Mouse (Mus musculus) spleen, adult 12 weeks (tissue): ENCODE measurements around the gene Igsf21.

Experiments used
- DNase-seq: peaks from one replicate; pipeline ENCODE4 v3.0.0; 2022; ENCODE audit warnings: low spot score

The Igsf21 gene

DNA sequence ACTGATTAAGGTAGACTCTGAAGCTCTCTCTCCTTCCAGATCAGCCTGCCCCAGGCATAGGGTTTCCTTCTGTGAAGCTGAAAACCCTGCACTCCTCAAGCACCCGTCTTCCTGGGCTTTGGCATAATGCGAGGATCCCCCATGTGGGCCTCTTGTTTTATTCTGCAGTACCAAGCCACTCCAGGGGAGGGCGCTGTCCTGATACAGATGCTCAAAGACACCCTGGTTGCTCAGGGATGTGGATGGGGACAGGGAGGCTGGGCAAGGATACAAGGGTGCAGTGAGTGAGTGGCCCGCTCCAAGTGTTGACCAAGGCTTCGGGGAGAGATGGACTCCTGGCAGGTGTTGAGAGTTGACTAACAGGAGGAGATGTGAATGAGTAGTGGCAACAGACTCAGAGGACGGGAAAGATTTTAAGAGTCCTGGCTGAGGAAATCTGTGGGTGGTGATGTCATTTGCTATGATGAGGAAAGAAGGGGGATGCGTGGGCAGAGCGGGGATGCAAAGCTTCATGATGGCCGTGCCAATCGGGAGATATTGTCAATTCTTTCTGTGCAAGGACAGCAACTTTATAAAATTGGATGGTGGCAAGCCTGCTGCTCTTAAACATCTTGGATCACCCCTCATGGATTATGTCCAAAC lies 102.6 kb downstream of the Igsf21 start:
- no peak for DNase-seq

DNA sequence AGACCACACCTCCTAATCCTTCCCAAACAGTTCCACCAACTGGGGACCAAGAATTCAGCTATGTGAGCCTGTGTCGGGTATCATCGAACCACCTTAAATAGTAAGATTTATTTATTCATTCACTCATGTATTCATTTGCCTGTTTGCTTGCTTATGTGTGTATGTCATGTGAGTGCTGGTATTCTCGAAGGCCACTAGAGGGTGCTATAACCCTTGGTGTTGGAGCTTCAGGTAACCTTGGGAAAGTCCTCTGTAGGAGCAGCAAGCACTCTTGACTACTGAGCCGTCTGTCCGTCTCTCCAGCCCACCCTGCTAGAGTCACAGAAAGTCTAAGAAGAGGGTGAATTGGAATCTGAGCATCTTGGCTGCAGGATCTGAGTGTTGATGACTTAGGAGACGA lies 103.4 kb downstream of the Igsf21 start:
- DNase-seq: no peak

DNA sequence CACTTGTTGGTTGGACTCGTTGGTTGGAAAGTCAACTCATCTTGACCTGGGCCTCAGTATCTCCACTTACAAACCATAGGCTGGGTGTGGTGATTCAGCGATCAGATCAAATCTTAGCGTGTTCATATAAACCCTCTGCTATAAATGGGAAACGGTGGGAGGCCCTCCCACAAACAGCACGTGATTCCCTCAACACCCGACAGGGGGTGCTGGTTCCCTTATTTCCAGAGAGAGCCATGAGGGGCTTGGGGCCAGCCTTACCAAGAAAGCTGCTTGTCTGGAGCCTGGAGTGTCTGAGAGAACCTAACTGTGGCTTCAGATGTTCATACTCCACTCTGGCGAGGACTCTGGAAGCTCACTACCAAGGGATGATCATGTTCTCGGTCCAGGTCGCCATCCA lies 106.1 kb downstream of the Igsf21 start:
- no peak for DNase-seq

DNA sequence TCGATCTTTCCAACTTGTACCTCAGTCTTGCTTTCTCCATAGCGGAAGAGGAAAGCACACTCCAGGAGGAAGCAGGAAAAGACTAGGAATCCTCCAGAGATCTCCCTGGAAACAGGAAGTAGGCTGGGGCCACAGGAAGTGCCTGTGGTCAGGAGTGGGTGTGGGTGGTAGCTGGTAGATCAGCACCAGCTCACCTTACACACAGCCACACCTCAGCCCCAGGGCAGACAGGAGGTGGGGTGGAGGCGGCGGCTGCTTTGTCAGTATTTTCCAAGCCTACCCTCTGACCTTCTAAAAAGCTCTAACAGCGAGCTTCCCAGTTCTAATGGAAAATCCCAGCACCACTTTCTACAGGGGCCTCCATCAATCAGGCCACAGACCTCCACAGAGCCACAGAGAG lies 107.7 kb downstream of the Igsf21 start:
- DNase-seq: no peak

DNA sequence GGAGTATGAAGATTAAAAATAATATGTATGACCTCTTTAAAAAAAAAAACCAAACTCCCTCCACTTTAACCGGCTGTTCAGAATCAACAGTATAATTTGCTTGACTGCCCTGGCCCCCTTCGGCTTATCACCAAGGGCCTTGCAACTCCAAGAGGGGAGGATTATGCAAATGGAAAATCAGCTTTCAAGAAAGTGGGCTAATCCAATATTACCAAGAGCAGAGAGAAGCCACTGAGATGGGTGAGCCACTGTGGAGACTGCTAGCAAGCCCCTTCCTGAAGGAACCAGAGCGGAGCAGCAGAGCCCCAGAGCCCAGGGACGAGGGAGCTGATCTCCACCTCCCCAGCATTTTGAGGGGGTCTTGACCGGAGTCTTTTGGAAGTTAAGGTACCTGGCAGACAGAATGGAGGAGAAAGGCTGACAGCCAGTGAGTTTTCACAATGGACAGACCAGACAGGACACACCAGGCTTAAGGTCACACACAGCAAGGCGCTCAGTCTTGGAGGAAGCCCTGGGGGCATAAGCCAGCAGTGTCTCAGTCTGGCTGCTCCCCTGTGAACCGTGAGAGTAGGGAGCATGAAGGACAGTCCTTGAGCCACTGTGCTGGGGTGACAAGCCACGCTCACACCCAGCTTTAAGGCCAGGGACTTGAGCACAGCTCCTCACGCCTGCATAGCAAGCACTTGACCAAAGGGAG lies 114.8 kb downstream of the Igsf21 start:
- no peak for DNase-seq

DNA sequence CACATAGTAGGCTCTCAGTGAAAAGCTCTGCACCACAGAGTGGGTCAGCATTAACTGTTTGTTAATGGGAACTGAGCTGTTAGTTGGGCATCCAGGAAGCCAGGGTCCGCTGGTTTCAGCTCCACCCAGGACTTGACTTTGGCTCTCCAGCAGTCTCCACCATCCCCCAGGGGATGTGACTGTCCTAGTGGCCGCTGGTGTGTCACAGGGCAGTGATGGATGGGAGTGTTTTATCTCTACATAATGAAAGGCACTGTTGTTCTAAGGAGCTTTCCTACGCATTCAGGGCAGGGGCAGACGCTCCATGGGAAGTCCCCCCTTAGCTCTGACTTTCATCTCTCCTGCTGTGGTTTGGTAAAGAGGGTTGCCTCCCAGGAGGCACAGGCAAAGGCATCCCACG lies 115.4 kb downstream of the Igsf21 start:
- no peak for DNase-seq

DNA sequence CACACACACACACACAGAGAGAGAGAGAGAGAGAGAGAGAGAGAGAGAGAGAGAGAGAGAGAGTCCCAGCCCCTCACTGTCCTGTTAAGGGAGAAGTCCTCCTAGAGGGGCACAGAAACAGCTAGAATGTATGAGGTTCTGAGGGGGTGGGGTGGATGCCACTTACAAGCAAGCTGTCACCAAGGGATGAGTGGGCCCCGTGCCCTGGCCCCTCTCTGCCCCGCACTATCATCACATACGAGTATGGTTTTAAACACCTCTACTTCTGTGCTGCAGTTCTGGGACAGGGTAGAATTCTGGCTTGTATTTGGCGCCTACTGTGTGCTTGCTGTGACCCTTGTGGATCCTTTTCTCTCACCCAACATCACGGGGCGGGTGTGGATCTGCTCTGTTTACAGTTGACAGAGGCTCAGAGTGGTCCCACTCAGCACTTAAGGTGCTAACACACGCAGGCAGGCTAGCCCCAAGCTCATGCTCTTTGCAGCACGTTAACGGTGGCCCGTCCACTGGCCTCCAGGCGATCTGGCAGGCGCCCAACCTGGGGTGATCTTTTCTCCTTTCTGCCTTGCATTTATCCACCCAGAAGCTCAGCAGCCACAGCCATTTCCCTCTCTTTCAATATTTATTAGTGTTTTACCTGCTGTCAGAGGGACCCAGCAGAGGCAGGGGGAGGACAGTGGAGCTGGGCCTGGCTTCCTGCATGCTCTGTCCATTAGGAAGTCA lies 116.9 kb downstream of the Igsf21 start:
- DNase-seq: no peak

DNA sequence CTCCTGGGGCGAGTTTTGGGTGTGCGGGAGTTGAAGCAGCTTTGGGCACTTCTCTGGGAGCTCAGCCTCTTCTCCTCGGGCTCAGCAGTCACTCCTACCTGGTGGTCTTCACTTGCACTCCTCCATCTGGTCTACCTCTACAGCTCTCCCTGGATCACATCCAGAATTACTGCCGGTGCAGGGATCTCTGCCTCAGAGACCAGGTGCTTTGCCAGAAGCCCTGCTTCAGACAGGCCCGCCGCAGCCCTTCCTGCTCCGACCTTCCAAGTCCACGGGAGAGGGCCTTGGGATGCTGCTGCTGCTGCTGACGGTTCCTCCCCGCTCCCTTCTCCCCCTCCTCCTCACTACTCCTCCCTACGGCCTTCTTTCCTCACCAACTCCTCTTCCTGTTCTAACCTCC lies 118.5 kb downstream of the Igsf21 start:
- DNase-seq: no peak

DNA sequence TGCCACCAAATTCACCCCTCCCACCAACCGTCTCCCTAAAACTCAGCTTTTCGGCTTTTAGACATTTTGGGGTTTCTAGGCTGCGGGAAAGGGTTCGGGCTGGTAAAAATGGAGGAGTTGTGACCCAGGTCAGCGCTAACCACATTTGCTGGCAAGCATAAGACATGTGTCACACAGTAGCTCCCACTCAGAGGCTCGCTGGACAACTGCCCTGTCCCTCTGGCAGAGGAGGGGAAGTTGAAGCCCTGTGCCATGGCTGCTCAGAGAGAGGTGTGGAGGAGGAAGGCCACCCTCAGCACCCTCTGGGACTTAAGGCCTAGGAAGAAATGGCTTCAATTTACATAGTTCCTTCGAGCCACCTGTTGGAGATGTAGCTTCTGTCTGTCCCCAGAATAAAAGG lies 120.8 kb downstream of the Igsf21 start:
- DNase-seq: no peak

DNA sequence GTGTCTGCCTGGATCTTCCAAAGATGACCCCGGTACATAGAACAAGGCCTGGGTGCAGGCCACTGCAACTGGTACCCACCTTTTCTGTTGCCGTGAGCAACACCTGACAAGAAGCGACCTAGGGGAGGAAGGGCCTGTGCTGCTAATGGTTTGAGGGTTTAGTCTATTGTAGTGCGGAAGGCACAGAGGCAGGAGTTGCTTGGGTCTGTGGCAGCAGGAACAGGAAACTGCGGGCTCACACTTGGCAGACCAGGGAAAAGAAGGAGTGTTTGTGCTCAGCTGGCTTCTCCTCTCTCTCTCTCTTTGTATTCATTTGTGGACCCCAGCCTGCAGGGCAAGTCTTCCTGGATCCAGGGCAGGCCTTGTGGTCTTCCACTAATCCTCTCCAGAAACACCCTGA lies 124.0 kb downstream of the Igsf21 start:
- DNase-seq: no peak

DNA sequence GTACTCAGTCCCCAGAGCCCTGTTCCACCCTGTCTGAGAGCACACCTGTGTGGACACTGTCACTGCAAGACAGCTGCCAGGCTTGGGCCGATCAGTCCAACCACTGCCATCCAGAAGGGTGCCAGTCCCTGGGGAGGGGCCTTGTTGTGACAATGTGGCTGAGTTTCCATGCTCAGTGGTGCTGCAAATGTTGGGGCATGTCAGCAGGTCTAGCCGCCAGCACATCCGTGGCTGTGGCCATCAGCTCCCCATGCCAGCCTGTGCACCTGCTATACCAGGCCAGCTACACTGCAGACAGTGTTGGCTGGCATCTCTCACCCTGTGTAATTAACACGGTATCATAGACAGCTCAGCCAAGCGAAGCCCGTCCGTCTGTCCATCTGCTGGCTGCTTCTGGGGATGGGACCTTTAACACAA lies 129.3 kb downstream of the Igsf21 start:
- no peak for DNase-seq

DNA sequence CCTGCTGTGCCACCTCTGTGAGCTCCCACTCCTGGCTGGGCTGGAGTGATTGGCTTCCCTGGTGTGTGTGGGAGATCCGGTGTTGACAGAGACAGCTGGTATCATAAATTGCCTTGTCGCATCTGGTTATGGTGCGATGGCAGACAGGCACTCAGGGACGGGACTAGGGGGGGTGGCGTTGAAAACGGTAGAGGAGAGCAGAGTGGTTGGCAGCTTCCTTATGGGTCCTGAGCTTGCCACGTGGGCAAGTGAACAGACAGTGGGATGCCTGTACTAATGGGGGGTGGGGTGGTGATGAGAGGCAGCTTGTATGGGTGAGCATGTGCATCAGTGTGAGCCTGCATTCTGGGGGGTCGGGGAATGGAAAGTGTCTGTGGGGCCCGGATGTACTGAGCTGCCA lies 130.8 kb downstream of the Igsf21 start:
- no peak for DNase-seq

DNA sequence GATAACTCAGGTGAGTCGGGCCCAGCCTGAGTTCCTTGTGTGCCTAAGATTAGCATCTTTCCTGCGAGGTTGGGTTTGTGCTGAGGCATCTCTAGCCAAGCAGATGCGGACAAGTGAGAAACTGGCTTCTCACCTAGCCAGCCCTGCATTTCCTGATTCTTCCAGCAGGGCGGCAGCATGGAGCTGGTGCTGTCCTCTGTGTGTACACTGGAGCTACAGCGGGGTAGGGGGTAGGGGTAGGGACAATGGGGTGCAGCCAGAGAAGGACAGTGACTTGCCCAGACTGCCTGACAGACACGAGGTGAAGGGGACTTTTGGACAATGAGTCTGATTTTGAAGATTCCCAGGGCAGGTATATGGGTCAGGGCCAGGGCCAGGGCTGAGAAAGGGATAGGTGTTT lies 131.5 kb downstream of the Igsf21 start:
- no peak for DNase-seq

DNA sequence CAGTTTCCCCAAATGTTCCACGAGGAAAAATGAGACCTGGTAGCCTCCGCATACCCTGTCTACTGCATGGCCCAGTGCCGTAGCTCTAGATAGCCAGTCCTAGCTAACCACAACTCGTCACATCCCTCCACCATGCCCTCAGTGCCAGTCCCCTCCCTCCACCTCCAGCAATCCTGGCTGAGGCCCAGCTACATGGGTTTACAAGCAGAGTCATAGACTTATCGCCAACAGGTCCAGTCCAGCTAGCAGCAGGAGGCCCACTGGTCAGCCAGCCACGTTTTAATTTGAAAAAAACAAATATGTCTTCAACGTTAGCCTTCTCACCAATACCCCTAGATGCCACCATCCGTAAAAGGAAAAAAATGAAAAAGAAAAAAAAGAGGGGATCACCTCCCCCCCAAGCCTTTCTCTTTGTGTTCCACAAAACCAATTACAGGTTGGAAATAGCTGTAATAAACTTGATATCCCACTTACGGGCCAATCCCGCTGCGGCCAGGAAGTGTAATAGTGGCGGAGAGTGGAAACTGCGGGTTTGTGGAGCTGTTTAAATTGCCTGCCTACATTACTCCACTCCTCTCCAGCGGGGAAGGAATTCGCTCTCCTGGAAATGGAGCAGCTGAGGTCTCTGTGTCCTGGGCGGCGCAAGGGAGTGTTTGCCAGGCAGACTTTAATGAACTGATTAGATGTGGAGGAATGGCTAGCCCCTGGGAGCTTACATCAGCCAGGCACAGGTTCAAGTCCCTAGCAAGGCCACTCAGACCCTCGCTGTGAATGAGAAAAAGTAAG lies 132.7 kb downstream of the Igsf21 start:
- no peak for DNase-seq

DNA sequence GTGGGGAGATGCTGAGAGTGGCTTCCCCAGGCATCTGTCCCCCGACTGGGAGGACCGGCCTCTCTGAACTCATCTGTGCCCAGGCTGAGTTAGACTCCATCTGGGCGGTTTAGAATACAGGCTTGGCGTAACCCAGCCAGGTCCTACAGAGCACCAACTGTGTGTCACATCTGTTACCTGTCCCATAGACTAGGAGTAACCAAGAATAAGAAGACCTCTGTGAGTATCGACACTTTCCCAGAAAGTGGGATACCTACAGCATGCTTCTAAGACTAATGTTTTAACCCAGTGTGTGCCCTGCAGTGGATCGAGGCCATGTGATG lies 137.0 kb downstream of the Igsf21 start:
- DNase-seq: no peak

DNA sequence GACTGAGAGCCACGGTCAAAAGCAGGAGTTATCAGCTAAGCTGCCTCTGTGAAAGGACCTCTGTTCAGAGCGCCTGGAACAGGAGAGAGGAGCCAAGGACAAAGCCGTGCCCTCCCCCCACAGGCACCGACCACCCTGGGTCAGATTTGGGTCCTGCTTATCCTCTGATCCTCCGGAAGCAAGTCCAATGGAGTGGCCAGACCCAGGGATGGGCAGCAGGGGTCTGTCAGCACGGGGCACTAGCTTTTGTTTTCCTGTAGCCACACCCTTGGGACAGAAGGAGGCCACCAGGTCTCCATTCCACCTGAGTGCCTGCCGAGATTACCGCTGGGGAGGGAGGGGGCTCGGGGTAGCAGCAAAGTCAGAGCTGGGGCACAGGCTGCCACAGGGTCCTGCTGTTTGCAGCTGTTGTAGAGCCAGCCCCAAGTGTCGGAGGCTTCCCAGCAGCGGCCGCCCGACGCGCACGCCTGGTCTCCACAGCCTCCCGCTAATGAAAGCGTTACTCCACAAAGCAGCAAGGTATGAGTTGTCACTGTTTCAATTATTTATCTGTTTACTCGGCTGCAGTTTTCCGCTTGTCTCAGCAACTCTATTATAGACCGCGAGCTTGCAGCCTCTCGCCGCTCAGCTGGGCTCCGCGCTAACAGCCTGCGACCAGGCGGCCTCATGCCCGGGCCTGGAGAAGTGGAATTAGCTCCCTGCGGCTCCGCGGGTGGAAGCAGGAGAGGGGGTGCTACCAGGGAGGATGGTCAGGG lies 137.5 kb downstream of the Igsf21 start:
- DNase-seq: no peak

DNA sequence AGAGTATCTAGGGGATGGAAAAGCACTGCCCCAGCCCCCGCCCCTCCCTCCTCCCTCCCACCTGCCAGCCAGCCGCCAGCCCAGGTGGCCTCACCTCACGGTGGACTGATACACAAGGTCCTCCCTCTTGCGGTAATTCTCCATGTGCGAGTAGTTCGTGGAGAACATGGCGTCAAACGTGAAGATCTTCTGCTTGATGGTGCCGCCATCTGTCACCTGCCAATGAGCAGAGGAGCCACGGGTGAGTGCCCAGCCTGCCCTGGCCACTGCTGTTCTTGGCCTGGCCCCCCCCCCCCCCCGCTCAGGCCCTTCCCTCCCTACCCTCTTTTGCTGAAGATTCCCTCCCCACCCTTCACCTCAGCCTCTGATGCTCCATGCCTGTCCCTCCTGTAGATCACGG lies 139.4 kb downstream of the Igsf21 start:
- DNase-seq: no peak

DNA sequence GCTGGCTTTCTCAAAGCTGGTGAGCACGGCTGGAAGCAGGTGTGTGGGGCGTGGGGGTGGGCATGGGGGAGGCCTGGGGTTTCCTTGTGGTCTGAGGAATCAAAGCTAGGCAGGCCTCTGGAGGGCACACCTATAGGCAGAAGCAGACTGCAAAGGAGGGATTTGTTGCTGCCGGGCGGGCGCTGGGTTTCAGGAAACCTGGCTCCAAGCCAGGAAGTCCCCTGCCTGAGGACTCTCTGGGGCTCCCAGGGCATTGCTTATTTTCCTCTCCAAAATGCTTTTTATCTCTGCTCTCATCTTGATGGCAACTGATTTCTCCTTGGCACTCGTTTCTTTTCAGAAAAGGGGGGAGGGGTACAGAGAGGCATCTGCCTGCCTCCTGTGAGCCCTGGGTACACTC lies 141.8 kb downstream of the Igsf21 start:
- DNase-seq: no peak

DNA sequence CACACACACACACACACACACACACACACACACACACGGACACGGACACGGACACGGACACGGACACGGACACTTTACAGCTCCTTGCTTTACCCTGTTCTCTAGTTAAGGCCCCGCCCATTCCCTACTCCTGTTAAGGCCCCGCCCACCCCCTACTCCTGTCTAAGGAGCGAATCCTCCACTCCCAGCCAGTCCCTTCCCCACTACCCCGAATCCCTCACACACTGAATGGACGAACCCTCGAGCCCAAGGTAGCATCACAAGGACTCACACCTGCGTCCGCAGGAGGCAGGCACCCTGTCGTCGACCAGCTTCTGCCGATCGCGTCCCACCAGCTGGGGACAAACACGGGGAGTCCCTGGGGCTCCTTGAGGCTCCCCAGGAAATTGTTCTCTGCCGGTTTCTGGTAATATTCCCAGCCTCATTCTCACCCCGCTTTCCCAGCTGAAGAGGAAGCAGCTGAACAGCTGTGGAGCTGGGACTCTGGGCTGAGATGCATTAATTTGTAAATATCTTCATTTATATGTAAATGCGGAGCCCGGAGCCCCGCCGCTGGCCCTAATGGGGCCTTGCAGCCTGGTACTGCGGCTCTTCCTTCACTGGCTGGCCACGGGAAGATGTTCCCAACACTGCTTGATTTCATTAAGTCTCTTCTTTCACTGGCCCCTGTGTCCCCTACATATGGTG lies 143.1 kb downstream of the Igsf21 start:
- no peak for DNase-seq

DNA sequence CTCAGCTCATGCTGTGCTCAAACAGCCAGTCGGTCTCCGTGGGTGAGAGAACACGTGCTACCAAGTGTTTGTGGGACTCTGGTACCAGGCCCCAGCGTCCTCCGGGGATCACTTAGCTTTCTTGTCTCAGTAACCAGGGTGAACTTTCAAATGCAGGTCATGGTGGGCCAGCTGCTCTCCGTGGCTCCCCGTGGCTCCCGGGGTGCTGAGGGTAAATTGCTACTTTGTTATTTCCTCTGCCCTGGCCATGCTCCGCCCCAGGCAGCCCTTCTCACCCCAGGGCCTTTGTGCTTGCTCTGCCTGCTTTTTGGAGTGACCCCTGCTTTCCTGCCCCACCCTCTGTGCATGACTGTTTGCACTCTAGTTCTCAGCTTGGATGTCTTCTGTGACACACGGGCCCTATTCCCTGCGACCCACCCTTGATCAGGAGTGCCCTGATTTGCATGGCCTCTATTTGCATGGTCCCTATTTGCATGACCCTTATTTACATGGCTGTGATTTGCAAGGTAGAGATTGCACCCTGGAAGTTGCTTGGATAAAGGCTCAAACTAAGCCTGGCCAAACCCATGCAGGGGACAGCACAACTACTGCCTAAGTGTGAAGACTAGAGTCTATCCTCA lies 143.9 kb downstream of the Igsf21 start:
- no peak for DNase-seq

DNA sequence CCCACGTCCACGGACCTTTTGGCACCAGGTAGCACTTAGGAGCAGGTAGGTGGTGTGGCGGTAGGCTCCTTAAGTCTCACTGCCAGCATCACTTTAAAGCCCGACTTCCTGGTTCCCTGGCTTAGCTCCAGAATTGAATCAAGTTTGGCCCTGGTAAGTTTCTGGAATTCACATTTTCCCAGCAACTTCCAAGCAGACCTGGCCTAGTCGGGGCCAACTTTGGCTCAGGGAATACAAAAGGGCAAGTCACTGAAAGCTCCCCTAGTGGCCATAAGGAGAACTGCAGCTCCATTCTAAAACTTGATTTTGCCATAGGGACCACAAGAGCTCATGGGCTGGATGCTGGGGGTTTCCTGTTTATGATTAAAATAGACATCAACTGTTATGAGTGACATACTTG lies 145.5 kb downstream of the Igsf21 start:
- no peak for DNase-seq
